Mouse (Mus musculus): Measurements from ENCODE around the gene Pcgf1. TPM values are rescaled to one million over a fixed set of nuclear protein-coding genes. Genes with fewer than 3 reads are reported as not detected.

The Pcgf1 gene
- polyA plus RNA-seq, 1 experiment from 2014 or later, result 18.0 TPM

DNA sequence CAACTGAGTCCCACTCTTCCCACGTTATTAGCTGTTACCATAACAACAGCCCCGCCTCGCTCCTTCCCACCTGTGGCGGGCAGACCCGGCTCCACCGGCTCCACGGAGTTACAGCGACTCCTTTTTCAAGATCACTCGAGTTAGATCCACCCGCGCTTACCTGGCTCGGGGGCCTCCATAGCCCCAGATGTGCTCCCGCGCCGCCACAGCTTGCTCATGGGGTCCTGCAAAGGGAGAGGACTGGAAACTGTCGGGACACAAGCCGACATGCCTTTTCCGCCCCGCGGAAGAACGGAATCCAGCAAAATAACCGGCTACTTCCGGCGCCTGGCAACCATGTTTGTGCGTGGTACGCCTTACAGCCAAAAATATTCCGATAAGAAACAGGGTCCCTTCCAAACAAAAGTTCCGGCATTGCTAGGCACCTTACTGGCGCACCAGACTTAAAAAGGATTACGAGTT is 47.2 kb downstream of the Pcgf1 start:
- peak; percentile 25; the same call in 1 of the 2 replicates for ATAC-seq (replicated peaks; ENCODE audit: extremely low read depth, insufficient read depth, low FRiP score)
- H3K9ac ChIP-seq (ENCODE audit: low read length), result peak overlapping the region; percentile 86
- H3K27ac ChIP-seq (ENCODE audit: low read length), result peak overlapping the region; percentile 70
- no peaks in the 10 kb centered on the region for H3K9me3 ChIP-seq (replicated peaks; ENCODE audit: control insufficient read depth, low read length)
- H3K4me3 ChIP-seq (ENCODE audit: low read length), result peak overlapping the region; percentile 92
- H3K4me2 ChIP-seq (ENCODE audit: low read depth, low read length), result peak overlapping the region; percentile 97
- no peaks in the 10 kb centered on the region for H3K36me3 ChIP-seq (ENCODE audit: control insufficient read depth, insufficient read depth)
- no peaks in the 10 kb centered on the region for H3K27me3 ChIP-seq (ENCODE audit: control insufficient read depth, insufficient read depth, low read length)
- WGBS, result under 1% methylated on average over 30 of the region's 30 CpGs
- peaks cover 28% of the 10 kb centered on the region for H3K4me1 ChIP-seq (ENCODE audit: control insufficient read depth, insufficient read depth, low read length)

DNA sequence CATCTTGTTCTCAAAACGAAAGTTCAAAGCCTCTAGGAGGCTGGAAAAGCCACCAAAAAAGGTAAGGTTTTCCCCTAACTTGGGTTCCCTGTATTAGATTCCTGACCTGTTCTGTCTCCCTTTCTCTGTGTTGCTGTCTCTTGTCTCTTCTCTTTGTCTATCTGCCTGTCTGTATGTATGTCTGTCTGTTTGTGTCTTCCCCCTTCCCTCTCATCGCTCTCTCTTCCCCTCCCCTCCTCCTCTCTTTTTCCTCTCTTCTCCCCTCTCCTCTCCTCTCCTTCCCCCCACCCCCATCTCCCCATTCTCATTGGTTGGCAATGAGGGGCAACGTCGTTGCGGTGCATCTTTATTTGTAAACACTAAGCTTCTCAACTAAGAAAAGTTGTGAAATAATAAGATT is 47.7 kb downstream of the Pcgf1 start, which contains the start of gene Ino80b:
TSS of gene Ino80b (minus strand) at position 101 of the 400 bp plus-strand sequence.
- 25% methylated on average over 5 of the region's 5 CpGs for WGBS
- peak within 1 kb of the TSS; percentile 97 for H3K4me2 ChIP-seq (ENCODE audit: low read depth, low read length)

DNA sequence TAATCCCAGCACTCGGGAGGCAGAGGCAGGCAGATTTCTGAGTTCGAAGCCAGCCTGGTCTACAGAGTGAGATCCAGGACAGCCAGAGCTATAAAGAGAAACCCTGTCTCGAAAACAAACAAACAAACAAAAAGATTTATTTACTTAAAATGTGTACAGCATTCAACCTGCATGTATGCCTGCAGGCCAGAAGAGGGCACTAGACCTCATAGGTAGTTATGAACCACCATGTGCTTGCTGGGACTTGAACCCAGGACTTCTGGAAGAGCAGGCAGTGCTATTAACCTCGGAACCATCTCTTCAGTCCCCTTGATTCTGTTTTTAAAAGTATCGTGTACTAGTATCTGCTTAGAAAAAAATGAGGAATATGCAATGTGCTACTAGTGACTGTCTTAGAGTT is 49.8 kb downstream of the Pcgf1 start:
- no peak overlapping the region for H3K4me2 ChIP-seq (ENCODE audit: low read depth, low read length)
- 96% methylated on average over 5 of the region's 5 CpGs for WGBS
- H3K4me1 ChIP-seq (ENCODE audit: control insufficient read depth, insufficient read depth, low read length), result peaks cover 14% of the 10 kb centered on the region
- H3K27me3 ChIP-seq (ENCODE audit: control insufficient read depth, insufficient read depth, low read length), result no peaks in the 10 kb centered on the region
- no peak overlapping the region for H3K4me3 ChIP-seq (ENCODE audit: low read length)
- H3K36me3 ChIP-seq (ENCODE audit: control insufficient read depth, insufficient read depth), result no peaks in the 10 kb centered on the region
- no peak overlapping the region for H3K9ac ChIP-seq (ENCODE audit: low read length)
- no peak for ATAC-seq (replicated peaks; ENCODE audit: extremely low read depth, insufficient read depth, low FRiP score)
- H3K9me3 ChIP-seq (replicated peaks; ENCODE audit: control insufficient read depth, low read length), result no peaks in the 10 kb centered on the region
- H3K27ac ChIP-seq (ENCODE audit: low read length), result no peak overlapping the region

More for the DNA sequence above, 47.7 kb downstream of the Pcgf1 start, which contains the start of gene Ino80b:
- H3K4me1 ChIP-seq (ENCODE audit: control insufficient read depth, insufficient read depth, low read length), result peaks cover 24% of the 10 kb centered on the region
- peak within 1 kb of the TSS; percentile 92 for H3K4me3 ChIP-seq (ENCODE audit: low read length)
- H3K9ac ChIP-seq (ENCODE audit: low read length), result peak within 1 kb of the TSS; percentile 86
- H3K36me3 ChIP-seq (ENCODE audit: control insufficient read depth, insufficient read depth), result no peaks in the 10 kb centered on the region
- no peak for ATAC-seq (replicated peaks; ENCODE audit: extremely low read depth, insufficient read depth, low FRiP score)
- H3K27ac ChIP-seq (ENCODE audit: low read length), result peak within 1 kb of the TSS; percentile 70
- no peaks in the 10 kb centered on the region for H3K27me3 ChIP-seq (ENCODE audit: control insufficient read depth, insufficient read depth, low read length)
- H3K9me3 ChIP-seq (replicated peaks; ENCODE audit: control insufficient read depth, low read length), result no peaks in the 10 kb centered on the region

MicroRNA genes within 50 kb of the gene (microRNA counts, 519-probe panel; counts per million panel counts)
- 1,946 counts per million, percentile 19 among the panel's probes with 10 or more counts for microRNA mmu-miR-3470a+mmu-miR-3470b

Small RNA genes lying within 50 kb of the gene (microRNA-seq; reads per million reads assigned to microRNA genes)
- gene Mir3470a (not detected), gene Mir7040 (not detected)

Other genes starting within 250 kb of the Pcgf1 start
- gene Sema4f, start 138.1 kb upstream of the Pcgf1 start, polyA plus RNA-seq (2015; fragmentation: Nextera tagmentation; extraction: Ambion mirVana), result 0.53 and 1.2 TPM in 2 replicates
- gene M1ap, start 131.0 kb upstream of the Pcgf1 start, polyA plus RNA-seq (2015; fragmentation: Nextera tagmentation; extraction: Ambion mirVana), result 0.69 and 0.71 TPM in 2 replicates
- gene Dok1, start 44.4 kb upstream of the Pcgf1 start, polyA plus RNA-seq (2015; fragmentation: Nextera tagmentation; extraction: Ambion mirVana), result 8.5 and 9.5 TPM in 2 replicates
- gene Loxl3, start 43.7 kb upstream of the Pcgf1 start, polyA plus RNA-seq (2015; fragmentation: Nextera tagmentation; extraction: Ambion mirVana), result 8.0 and 8.3 TPM in 2 replicates
- gene Aup1, start 23.3 kb upstream of the Pcgf1 start, polyA plus RNA-seq (2015; fragmentation: Nextera tagmentation; extraction: Ambion mirVana), result 140 and 148 TPM in 2 replicates
- 81.8 and 94.5 TPM in 2 replicates for gene Htra2, start 22.6 kb upstream of the Pcgf1 start, polyA plus RNA-seq (2015; fragmentation: Nextera tagmentation; extraction: Ambion mirVana)
- gene Dqx1, start 20.0 kb upstream of the Pcgf1 start, polyA plus RNA-seq (2015; fragmentation: Nextera tagmentation; extraction: Ambion mirVana), result 0.57 and 0.75 TPM in 2 replicates
- gene Tlx2, start 7.6 kb upstream of the Pcgf1 start, polyA plus RNA-seq (2015; fragmentation: Nextera tagmentation; extraction: Ambion mirVana), result 0.27 and 0.45 TPM in 2 replicates
- gene Lbx2, start 8.5 kb downstream of the Pcgf1 start, polyA plus RNA-seq (2015; fragmentation: Nextera tagmentation; extraction: Ambion mirVana), result 0.35 and 0.40 TPM in 2 replicates
- 2.0 and 2.6 TPM in 2 replicates for gene Ccdc142, start 23.7 kb downstream of the Pcgf1 start, polyA plus RNA-seq (2015; fragmentation: Nextera tagmentation; extraction: Ambion mirVana)
- 1.9 and 2.2 TPM in 2 replicates for gene Gm42688, start 23.7 kb downstream of the Pcgf1 start, polyA plus RNA-seq (2015; fragmentation: Nextera tagmentation; extraction: Ambion mirVana)
- gene Mrpl53, start 31.2 kb downstream of the Pcgf1 start, polyA plus RNA-seq (2015; fragmentation: Nextera tagmentation; extraction: Ambion mirVana), result 165 and 169 TPM in 2 replicates
- 14.0 and 23.9 TPM in 2 replicates for gene Mogs, start 37.6 kb downstream of the Pcgf1 start, polyA plus RNA-seq (2015; fragmentation: Nextera tagmentation; extraction: Ambion mirVana)
- gene Wbp1, start 43.7 kb downstream of the Pcgf1 start, polyA plus RNA-seq (2015; fragmentation: Nextera tagmentation; extraction: Ambion mirVana), result 96.1 and 98.3 TPM in 2 replicates
- 7.4 and 8.1 TPM in 2 replicates for gene Ino80b, start 47.6 kb downstream of the Pcgf1 start, polyA plus RNA-seq (2015; fragmentation: Nextera tagmentation; extraction: Ambion mirVana)
- gene Rtkn, start 57.6 kb downstream of the Pcgf1 start, polyA plus RNA-seq (2015; fragmentation: Nextera tagmentation; extraction: Ambion mirVana), result 21.1 and 26.0 TPM in 2 replicates
- gene Wdr54, start 78.5 kb downstream of the Pcgf1 start, polyA plus RNA-seq (2015; fragmentation: Nextera tagmentation; extraction: Ambion mirVana), result 3.8 and 5.4 TPM in 2 replicates
- gene 1700003E16Rik, start 78.5 kb downstream of the Pcgf1 start, polyA plus RNA-seq (2015; fragmentation: Nextera tagmentation; extraction: Ambion mirVana), result 1.5 and 2.2 TPM in 2 replicates
- gene Dctn1, start 88.1 kb downstream of the Pcgf1 start, polyA plus RNA-seq (2015; fragmentation: Nextera tagmentation; extraction: Ambion mirVana), result 76.9 and 78.1 TPM in 2 replicates
- 0.17 and 0.50 TPM in 2 replicates for gene Slc4a5, start 142.0 kb downstream of the Pcgf1 start, polyA plus RNA-seq (2015; fragmentation: Nextera tagmentation; extraction: Ambion mirVana)
- gene Mthfd2, start 248.0 kb downstream of the Pcgf1 start, polyA plus RNA-seq (2015; fragmentation: Nextera tagmentation; extraction: Ambion mirVana), result 26.9 and 28.3 TPM in 2 replicates
- 35.4 and 35.8 TPM in 2 replicates for gene Mob1a, start 248.1 kb downstream of the Pcgf1 start, polyA plus RNA-seq (2015; fragmentation: Nextera tagmentation; extraction: Ambion mirVana)

All from heart, embryonic 16.5 days (tissue).